Mouse (Mus musculus) spleen, adult 18-20 months (tissue): ENCODE results near the gene Nek1.
"Not testable (repeated sequence)": the region's sequence is repeated elsewhere in the genome, so short reads cannot be mapped to it uniquely, and the experiment has no call there.

ENCODE experiments used
- DNase-seq, 2 experiments: peaks; one replicate each; pipeline ENCODE4 v3.0.0; 2022; ENCODE audit warnings: mixed read lengths in 2 of 2

Nek1 gene

DNA sequence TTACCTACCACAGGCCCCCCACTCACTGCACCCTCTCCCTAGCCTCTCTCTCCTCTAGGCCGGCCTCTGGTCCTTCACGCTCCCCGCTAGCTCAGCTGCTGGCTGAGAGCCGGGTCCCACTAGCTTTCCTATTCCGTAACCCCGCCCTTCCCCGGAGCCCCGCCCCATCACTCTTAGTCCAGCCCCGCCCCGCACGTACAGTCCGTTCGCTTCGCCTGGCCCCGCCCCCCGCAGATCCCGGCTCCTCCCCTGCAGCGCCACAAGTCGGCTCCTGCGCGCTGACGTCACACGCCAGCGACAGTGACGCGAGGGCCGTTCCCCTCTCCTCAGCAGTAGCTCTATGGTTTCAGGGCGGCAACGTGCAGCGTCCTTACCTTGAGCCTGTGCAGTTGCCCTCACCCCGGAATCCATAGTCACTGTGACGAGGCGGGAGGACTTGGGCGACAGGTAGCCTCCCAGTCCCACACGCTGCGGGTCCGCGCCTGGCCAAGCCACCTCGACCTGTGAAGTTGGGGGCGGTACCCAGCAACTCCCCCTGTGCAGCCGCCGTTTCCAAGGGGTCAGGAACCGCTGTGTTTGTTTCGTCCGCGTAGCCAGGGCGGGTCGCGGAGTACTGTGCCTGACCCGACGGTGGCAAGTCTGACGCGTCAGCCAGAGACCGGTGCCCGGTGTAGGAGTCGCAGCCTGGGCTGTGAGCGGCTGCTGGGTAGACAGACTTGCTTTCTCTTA lies at the start of gene Nek1:
Nek1 (plus strand) TSS at position 286 of the 729 bp plus-strand sequence.
- DNase-seq, result peak; percentile 95 to 99

DNA sequence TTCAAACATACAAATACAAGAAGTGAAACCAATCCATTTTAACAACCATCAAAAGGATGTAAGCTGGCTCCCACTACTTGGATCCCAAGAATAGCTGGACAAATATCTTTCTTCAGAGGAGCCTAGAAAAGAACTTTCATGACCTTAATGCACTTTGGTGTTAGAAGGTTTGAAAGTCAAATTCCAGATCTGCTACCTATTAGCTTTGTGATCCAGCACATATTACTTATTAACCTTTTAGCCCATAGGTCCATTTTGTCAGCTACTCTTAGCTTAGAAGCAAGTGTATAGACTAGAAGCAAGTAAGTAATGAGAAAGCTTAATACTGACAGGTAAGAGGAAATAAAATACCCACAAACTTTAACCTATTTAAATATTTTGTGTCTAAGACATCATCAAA lies 45.5 kb upstream of the Nek1 start:
- no peak for DNase-seq

DNA sequence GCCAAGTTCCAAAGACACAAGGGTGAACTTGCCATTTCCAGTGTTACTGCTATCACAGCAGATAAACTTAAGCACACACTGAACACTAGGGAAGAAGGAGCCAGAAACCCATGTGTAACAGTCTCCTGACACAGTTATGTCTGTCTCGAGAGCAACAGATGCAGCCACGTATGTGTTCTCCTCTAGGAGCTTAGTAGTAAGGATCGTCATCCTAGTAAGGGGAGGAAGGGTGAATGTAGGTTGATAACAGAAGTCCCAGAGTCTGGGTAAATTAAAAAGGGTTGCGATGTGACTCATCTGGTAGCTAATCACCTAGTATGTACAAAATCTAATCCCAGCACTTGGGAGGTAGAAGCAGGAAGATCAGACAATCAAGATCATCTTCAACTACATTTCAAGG lies 43.1 kb upstream of the Nek1 start:
- no peak for DNase-seq

DNA sequence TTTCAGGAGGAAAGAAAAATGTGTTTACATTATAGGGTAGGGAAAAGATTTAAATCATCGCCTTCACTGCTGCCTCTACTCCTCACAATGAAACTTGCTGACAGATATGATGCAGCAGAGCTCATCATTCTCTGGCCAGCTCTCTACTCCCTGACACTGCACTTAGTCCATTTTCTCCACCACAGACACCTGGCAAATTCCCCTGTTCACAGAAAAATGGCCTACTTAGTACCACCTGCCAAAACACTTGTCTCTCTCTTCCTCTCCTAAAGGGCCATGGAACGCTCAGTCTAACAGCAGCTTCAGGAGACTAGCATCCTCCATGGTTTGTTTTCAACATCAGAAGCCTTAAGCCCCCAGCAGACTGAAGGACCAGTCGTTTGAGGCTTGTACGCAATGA lies 41.7 kb upstream of the Nek1 start:
- no peak for DNase-seq

DNA sequence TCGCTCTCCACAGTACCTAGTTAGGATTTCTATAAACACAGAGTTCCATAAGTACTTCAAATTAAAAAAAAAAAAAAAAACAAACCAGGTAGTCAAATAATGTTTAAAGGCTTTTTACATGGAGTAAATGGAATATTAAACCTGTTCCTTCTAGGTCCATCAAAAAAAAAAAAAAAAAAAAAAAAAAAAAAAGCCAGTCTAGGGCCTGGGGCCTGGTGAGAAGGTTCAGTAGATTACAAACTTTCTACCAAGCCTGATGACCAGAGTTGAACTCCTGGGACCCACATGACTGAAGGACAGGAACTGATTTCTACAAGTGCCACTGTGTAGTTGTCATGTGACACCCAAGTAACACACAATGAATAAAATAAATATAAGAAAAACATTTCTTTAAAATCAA lies 41.2 kb upstream of the Nek1 start:
- no peak for DNase-seq

DNA sequence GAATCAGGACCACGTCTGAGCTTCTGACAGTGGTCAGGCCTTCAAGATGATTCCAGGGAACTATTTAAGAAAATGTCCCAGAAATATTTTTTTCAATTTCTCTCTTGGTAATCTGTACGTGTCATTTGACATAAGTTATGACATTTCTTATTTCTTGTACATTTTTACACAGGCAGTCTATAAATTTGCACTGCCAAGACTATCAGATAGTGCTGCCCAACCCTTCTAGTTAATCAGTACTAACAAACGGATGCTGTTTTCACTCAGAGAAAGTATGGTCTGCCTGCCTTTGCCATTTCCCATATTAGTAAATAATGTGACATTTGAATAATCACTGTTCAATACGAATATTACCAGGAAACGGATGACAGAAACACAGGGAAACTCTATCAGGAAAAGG lies 40.2 kb upstream of the Nek1 start:
- DNase-seq, result no peak

DNA sequence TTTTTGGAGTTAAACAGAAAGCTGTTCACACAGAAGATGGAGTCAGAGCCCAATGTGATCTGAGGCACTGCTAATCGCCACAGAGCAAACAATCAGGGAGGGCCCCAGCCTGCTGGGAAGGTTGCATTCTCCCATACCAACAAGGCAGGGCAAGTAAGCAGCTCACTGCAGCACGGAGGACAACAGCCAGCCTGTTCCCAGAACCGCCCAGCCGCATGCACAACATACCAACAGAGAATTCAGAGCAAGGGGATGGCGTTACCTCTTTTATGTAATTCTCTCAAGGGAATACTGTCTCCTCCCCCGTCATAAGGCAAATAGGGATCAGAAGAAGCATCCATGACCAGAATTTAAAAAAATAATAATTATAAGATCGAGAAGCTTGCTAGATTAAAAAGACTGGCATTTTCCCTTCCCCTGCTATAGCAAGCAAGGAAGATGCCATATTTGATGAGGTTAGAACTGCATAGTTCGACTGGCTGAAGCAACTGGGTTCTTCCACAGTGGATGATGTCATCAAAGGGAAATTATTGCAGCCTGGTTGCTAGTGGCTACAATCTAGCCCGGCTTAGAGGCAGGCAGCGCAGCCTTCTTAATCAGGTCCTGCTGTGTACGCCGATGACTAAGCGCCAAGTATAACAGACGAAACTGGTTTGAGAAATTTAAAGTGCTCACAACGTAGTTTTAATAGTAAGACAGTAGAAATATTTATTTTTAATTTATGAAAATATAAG lies 38.5 kb upstream of the Nek1 start:
- no peak for DNase-seq

DNA sequence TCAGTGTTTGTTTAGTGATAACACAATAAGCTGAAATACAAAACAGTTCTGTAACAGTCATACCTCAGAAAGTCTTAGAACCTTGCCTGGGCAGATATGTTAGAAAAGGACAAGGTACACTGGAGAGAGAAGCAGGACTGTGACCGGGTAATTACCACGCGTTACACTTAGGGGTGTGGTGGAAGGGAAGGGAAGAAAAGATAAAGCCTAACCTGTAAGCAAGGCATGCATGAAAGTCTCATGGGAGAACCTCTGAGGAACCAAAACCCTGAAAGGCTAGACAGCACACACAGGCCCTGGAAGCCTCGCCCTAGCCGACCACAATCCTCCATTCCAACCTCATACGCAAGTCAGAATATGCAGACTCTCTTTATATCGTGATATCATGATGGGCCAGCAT lies 36.1 kb upstream of the Nek1 start:
- peak in 1 of 2 experiments; percentile 8 for DNase-seq

DNA sequence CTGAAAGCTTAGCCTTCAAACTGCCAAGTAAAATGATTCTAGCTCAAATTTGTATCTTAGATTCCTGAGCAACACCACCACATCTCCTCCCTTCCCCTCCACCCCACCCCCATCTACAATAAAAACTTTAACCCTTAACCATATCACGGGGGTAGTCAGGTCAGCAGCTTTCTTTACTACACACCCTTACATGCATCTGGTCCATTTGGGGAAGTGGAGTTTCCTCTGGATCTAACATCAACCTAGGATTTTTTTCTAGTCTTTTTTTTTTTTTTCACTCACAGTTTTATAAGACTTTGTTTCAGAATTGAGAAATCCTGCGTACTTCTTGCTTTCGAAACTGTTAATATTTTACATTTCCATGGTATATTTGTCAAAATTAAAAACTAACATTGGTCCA lies 30.2 kb upstream of the Nek1 start:
- no peak for DNase-seq

DNA sequence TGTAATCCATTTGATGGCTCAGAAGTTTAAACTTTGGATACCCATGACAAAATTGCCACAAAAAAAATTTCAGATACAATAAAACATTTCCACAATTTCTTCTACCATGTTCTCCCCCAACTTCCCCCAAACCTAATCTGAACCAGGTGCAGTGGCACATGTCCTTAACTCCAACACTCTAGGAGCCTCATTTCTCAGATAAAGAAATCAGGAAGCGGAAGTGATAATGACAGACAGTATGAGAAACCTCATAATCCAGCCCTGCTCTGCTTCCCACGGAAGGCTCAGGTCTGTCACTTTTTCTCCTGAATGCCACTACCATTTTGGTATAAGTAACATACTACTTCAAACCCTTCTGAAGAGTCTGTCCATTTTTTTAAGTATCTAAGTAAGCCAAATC lies 29.1 kb upstream of the Nek1 start:
- no peak for DNase-seq

DNA sequence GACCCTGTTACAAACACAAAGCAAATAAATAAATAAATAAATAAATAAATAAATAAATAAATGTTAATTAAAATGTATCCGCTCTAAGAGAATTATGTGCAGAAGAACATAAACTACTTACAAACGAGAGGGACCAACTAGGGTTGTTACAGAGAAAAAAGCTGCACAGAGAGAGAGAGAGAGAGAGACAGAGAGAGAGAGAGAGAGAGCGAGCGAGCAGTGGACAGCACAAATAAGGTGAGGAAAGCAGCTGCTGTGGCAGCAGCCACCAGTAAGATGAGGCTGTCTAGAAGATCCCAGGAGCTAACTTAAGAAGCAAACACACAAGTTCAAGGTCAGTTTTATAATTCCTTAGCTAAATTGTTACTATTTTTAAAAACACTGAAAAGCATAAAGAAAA lies 28.5 kb upstream of the Nek1 start:
- DNase-seq, result no peak

DNA sequence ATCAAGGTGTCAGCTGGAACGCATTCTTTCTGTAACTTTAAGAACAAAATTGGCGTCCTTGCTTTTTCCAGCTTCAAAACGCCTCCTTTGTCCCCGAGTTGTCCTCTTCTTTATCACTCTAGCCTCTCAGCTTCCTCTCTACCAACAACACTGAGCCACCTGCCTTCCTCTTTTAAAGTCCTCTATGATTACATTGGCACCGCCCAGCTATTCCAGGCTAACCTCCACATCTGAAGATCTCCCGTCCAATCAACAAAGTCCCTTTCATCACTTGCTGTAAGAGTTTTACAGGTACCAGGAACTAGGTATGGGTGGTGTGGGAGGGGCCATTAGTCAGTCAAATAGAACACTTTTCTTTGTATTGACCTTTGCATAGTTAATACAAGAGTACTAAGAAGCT lies 27.7 kb upstream of the Nek1 start:
- DNase-seq, result no peak

DNA sequence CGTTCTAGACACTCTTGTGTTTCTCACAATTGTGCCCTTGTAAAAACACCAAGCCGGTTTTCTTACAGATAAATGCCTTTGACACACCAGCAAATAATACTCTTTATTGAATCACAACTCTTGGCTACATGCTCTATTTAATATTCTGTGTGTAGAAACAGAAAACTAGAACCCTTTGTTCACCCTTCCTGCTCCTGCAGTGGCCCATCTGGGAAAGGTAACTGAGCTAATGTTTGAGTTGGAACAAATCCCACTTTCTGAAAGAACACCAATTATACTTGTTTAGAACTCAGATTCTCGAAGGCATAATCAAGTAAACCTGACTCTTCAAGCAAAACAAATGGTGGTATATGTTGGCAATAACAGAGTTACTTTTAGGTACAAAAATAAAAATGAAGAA lies 27.3 kb upstream of the Nek1 start:
- DNase-seq, result no peak

DNA sequence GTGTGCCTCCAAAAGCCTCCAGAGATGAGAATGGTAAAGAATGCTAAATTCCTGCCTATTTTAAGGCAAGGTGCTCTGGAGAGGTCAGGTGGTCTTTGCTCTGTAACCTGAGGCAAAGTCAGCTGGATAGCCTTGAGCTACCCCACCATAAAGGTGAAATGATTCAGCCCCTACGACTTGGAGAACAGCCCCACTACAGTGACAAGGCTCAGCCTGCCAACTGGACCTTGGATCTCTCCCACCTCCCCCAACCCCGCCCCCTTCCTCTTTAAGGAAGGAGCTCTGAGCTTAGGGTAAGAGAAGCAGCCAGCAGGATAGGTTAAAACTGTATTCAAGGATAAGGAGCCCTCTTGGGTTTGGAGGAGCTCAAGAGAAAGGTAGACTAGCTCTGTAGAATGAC lies 23.9 kb upstream of the Nek1 start:
- DNase-seq, result no peak

DNA sequence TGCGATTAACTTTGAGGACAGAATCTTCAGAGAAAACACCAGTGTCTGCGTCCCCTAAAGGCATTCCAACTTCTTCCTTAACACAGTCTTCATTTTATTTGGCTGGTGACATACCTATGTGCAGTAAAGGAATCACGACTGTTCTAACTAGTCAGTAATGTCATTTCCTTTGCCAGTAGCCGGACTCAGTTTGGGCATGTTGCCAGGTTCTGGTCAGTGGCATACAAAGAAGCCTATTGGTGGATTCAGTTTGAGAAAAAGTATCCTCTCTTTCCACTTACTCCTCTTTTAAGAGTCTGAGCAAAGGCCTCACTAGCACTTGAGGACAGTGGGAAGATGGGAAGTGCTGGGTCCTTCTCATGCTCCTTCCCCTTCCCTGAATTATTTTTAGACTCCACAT lies 21.2 kb upstream of the Nek1 start:
- DNase-seq, result no peak

DNA sequence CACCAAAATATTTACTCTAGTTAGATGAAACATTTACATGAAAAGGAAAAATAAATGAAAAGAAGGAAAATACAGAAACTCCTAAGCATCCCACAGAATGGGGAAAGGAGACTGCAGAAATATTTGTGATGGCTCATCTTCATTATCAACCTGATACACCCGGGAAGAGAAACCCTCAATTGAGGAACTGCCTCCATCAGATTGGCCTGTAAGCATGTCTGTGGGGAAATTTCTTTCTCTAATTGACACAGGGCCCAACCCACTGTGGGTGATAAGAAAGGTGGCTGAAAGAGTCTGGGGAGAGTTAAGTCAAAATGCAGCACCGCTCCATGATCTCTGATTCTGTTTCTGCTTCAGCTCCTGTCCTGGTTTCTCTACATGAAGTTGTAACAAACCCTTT lies 19.5 kb upstream of the Nek1 start:
- DNase-seq, result no peak

DNA sequence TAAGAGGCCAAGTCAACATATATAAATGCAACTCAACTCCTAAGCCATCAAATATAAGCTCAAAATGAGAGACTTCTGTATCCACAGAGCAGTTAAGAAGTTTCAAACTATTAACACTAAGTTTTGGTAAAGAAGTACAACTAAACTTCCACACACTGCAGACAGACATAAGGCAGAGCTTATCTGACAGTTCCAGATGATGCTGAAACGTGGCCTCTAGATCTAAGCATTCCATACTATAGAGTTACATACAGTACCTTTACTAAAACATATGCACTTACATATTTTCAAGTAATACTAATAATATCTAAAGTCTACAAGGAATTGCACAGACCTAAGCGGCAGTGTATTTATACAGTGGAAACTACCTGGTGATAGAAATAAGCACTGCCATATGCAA lies 18.2 kb upstream of the Nek1 start:
- DNase-seq, result no peak

DNA sequence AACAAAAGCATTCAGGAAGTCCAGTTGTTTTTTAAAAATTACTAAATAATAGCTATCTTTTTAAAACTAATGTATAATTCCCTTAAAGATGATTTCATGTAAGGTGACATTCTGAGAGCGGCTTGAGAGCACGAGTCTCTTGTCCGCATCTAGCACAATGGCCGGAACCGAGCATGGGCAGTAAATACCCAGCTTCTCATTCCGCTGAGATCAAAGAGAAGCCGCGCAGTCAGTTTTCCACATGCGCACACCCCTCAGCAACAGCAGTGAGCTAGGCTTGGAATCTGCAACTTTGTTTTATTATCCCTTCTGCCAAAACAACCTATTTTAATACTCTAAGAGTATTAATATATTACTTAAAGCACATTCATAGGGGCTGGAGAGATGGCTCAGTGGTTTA lies 16.2 kb upstream of the Nek1 start:
- DNase-seq, result no peak

DNA sequence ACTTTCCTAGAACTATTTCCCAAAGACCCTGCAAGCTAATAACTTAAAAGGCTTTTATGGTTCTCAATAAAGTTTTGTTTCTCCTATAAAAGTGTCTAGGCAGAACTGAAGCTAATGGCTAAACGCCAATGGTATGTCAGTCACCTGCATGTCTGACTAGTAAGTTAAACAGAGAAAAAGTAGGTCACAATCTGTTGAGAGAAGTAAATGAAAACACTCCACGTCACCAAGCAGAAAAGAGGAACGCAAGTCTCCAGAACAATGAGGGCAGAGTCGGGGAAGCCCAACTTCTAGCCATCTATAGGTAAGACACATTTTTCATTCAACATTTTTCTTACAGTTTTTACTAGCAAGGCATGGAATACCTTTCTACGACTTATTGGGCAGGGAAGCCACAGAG lies 14.5 kb upstream of the Nek1 start:
- DNase-seq, result no peak

DNA sequence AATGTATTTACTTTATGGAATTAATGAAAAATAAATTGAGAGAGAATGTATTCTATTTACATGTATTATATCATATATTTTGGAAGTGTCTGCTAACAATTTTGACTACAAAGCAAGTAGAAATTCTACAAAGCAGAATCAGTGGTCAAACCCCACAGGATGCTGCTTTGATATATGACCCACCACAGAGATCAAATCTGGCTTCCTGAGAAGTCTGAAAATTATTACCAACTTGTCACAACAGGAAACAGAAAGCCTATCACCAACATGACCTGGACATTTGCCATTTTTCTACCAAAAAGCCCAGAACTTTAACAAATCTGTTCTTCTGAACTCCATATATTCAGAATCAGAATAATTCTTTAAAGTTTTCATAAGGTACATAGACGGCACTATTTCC lies 11.6 kb upstream of the Nek1 start:
- no peak for DNase-seq

DNA sequence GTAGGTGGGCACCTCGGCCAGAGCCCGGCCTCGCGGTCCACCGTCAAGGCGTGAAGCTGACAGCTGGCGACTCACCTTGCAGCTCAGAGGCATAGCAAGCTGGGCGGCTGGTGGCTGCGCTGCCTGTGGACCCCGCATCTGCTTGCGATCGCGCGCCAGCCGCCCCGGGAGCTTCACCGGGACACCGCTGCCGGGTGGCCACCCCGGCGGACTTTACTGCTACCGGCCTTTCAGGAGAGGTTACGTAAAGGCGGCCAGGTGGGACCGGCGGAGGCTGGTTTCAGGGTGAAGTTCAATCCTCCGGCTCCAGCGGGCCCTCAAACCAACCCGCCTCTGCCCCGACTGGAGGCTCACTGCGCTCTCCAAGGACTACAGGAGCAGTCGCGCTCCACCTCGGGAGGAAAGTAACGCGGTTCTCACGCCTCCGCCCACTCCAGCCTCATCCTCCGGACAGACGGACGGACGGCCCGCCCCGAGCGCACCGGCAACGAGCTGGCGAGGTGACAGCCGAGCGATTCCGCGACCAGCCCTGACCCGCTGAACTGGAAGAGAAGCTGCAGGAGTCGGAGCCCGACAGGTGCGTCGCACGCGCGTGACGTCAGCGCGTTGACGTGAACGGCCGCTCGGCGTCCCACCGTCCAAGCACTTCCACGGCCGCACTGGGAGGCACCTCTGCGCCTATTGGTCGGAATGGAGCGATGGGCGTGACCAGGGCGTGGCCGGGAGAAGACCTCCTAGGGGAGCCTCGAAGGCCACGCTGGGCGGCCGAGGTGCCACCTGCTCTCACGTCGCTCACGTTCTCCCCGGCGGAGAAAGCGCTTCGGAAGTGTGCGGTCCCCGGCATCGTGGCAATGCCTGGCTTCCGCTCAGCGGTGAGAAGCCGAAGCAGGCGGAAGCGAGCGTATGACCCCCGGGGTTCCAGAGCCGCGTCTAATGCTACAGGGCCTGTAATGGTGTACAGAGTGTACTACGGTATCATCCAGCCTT lies 10.0 kb upstream of the Nek1 start, which contains the start of gene Clcn3:
Clcn3 (minus strand) TSS at position 600 of the 987 bp plus-strand sequence.
- DNase-seq, result peak; percentile 97

DNA sequence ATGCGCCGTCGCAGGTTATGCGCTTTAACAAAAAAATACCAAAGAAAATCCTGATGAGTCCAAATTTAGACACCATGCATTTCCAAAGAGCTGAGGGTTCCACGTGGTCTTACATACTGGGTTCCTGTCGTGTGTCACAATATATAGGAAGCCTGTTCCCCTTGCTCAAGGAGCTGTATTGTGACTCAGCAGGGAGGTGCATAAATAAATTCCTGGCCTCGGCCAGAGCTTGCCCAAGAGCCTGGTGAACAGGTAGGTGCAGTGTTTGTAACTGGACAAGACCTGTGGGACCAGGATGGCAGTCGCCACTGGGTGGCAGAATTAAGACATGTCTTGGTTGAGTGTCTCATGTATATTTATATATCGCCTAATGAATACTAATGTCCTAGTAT lies 9.3 kb upstream of the Nek1 start:
- peak; percentile 51 to 70 for DNase-seq

DNA sequence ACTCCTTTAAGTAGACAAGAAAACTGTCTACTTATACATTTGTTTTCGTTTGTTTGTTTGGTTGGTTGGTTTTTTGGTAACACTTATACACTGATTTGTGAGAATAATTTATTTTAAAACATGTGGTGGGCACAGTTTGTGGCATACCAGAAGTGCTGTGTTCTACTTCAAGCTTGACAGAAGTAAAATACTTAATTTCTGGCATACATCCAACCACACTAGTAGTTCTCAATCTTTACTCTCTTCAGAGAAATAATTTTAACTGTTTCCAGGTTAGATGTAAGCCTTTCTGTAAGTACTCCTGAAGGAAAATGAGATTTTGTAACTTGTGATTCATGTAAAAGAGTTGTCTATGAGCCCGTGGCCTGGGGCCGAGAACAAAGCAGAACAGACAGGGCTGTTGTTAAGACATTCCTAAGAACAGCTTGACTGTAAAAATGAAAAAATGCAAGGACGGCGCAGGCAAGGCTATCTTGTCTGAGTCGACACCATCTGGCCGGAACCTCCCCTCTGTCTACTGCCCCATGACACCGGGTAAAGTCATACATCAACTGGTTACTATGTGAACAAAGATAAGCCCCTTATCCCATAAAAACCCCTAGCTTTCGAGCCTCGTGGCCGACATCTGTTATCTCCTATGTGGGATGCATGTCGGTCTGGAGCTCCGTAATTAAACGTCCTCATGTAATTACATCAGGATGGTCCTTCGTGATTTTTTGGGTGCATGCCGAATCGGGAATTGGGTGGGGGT lies 8.6 kb upstream of the Nek1 start:
- DNase-seq, result not testable (repeated sequence)
